Mouse (Mus musculus) MEL (cell line): ENCODE measurements around the gene Cox5b.

Source experiments
- CTCF ChIP-seq, 3 experiments: IDR thresholded peaks in 2 of 3; conservative IDR thresholded peaks in 1 of 3; 2 replicates each; pipeline ENCODE4 v1.5.1; 2011 to 2012; ENCODE audit warnings: low read length in 3 of 3, low read depth in 2 of 3, mild to moderate bottlenecking in 2 of 3, improper control_type of control experiment in 1 of 3, inconsistent platforms in 1 of 3, mixed read lengths in 1 of 3, moderate library complexity in 1 of 3; ENCODE audit not compliant: control insufficient read depth in 1 of 3, insufficient read depth in 1 of 3, poor library complexity in 1 of 3, severe bottlenecking in 1 of 3
- E2F4 ChIP-seq: IDR thresholded peaks from 2 replicates; pipeline ENCODE4 v1.6.1; 2011; ENCODE audit warnings: low read depth, low read length, improper control_type of control experiment, borderline replicate concordance
- GABPA ChIP-seq: IDR thresholded peaks from 2 replicates; pipeline ENCODE4 v1.6.1; 2012; ENCODE audit warnings: low read depth, mild to moderate bottlenecking, inconsistent platforms, low read length, improper control_type of control experiment, moderate library complexity
- JUND ChIP-seq: IDR thresholded peaks from 2 replicates; pipeline ENCODE4 v1.6.1; 2011; ENCODE audit warnings: low read depth, mild to moderate bottlenecking, improper control_type of control experiment, low read length
- POLR2A ChIP-seq, 2 experiments: IDR thresholded peaks; 2 replicates each; pipeline ENCODE4 v1.6.1; 2011 to 2012; ENCODE audit warnings: low read length in 2 of 2, mild to moderate bottlenecking in 2 of 2, control low read depth in 1 of 2, improper control_type of control experiment in 1 of 2, low read depth in 1 of 2, moderate library complexity in 1 of 2; ENCODE audit not compliant: control insufficient read depth in 1 of 2, insufficient read depth in 1 of 2, poor library complexity in 1 of 2
- RCOR1 ChIP-seq: IDR thresholded peaks from 2 replicates; pipeline ENCODE4 v1.6.1; 2012; ENCODE audit warnings: low read depth, mild to moderate bottlenecking, inconsistent platforms, low read length, improper control_type of control experiment
- SMC3 ChIP-seq: IDR thresholded peaks from 2 replicates; pipeline ENCODE4 v1.6.1; 2011; ENCODE audit warnings: low read depth, low read length, improper control_type of control experiment
- ZKSCAN1 ChIP-seq: IDR thresholded peaks from 2 replicates; pipeline ENCODE4 v1.6.1; 2012; ENCODE audit warnings: low read depth, mild to moderate bottlenecking, inconsistent platforms, low read length, improper control_type of control experiment, moderate library complexity

DNA sequence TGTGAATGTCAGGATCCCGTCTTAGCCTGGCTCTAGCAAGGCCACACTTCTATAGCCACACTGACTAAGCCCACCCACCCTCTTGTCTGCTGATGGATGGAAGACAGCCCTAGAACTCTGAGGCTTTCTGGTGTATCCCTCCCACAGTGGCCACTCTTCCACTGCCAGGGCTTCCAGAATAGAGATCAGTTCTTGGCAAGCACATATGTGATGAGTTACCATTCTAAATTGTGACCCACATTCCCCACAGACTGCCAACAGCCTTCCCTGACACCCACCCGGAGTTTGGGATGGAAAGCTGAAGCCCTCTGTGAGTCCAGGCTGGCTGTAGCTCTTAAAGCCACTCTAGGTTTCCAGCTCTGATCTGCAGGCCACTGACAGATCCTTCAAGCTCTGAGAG, 15.9 kb downstream of the Cox5b start:
- no peak for TF ChIP-seq E2F4
- TF ChIP-seq POLR2A (IDR thresholded peaks at IDR 0.05; ENCODE audit: control insufficient read depth in 1 of 2, insufficient read depth in 1 of 2, low read depth in 1 of 2, low read length in 2 of 2, poor library complexity in 1 of 2), result no peak
- TF ChIP-seq CTCF (IDR thresholded peaks at IDR 0.05 in 2 of 3, conservative IDR thresholded peaks at IDR 0.05 in 1 of 3; ENCODE audit: control insufficient read depth in 1 of 3, insufficient read depth in 1 of 3, low read depth in 2 of 3, low read length in 3 of 3, poor library complexity in 1 of 3, severe bottlenecking in 1 of 3), result no peak
- no peak for TF ChIP-seq RCOR1
- TF ChIP-seq ZKSCAN1, result no peak
- no peak for TF ChIP-seq GABPA
- no peak for TF ChIP-seq SMC3
- no peak for TF ChIP-seq JUND
